13 mouse cellular contexts compared by ENCODE assay signal in genomic region chr15:84724199-84724598, GRCm38 (mm10). TPM values are rescaled to one million over a fixed set of nuclear protein-coding genes. Genes with fewer than 3 reads are reported as not detected.
DNase-seq lines count a peak whose midpoint lies in the region; ATAC-seq lines count a peak whose summit lies in the region.
"Had no signal": no experiment of that assay in that cellular context is flagged by ENCODE, and none has a peak within 500 bp of the region (broad histone marks: within the 10 kb centered on the region; RNA-seq: fewer than 3 reads in every experiment).

No protein-coding gene starts in this region.

- no peak overlapping the region for H3K27ac ChIP-seq in embryonic facial prominence, embryonic 10.5 days (replicated peaks)
- peak overlapping the region; percentile 24; the same call in 1 of the 2 replicates for H3K27ac ChIP-seq in intestine, embryonic 15.5 days
- H3K27ac ChIP-seq: embryonic facial prominence, embryonic 13.5 days; heart, adult 2 months; liver, embryonic 12.5 days; neural tube, embryonic 15.5 days had no signal

- WGBS in embryonic facial prominence, embryonic 10.5 days: 59% methylated on average over 4 of the region's 4 CpGs
- WGBS in intestine, embryonic 15.5 days: 55% methylated on average over 4 of the region's 4 CpGs
- 23% methylated on average over 4 of the region's 4 CpGs for WGBS in large intestine, adult 2 months

- no peaks in the 10 kb centered on the region for H3K9me3 ChIP-seq in embryonic facial prominence, embryonic 10.5 days
- no peaks in the 10 kb centered on the region for H3K9me3 ChIP-seq in intestine, embryonic 15.5 days
- H3K9me3 ChIP-seq: embryonic facial prominence, embryonic 13.5 days; liver, embryonic 12.5 days; neural tube, embryonic 15.5 days had no signal

- DNase-seq in embryonic facial prominence, embryonic 10.5 days (ENCODE audit: low spot score): peak; percentile 37
- DNase-seq in large intestine, adult 2 months (ENCODE audit: low read depth, low spot score): peak; percentile 68
- peak; percentile 84 for DNase-seq in lung, postnatal 36 days
- no peak for DNase-seq in adrenal gland, adult 2 months
- DNase-seq in layer of hippocampus, postnatal 10 days (ENCODE audit: low spot score in 2 of 2): no peak
- no peak for DNase-seq in layer of hippocampus, postnatal 36 days
- DNase-seq: cerebellum, postnatal 10 days; heart, adult 2 months had no signal

- peaks cover 33% of the 10 kb centered on the region for H3K4me1 ChIP-seq in embryonic facial prominence, embryonic 10.5 days
- peaks cover 36% of the 10 kb centered on the region for H3K4me1 ChIP-seq in intestine, embryonic 15.5 days (replicated peaks)

- H3K9ac ChIP-seq in intestine, embryonic 15.5 days: no peak overlapping the region
- H3K9ac ChIP-seq: embryonic facial prominence, embryonic 13.5 days; liver, embryonic 12.5 days; neural tube, embryonic 15.5 days had no signal

- H3K36me3 ChIP-seq in embryonic facial prominence, embryonic 10.5 days (replicated peaks): no peaks in the 10 kb centered on the region
- H3K36me3 ChIP-seq in intestine, embryonic 15.5 days: no peaks in the 10 kb centered on the region
- H3K36me3 ChIP-seq: embryonic facial prominence, embryonic 13.5 days; liver, embryonic 12.5 days; neural tube, embryonic 15.5 days had no signal

- H3K27me3 ChIP-seq in embryonic facial prominence, embryonic 10.5 days (replicated peaks; ENCODE audit: low read depth, poor library complexity, severe bottlenecking): peaks cover 29% of the 10 kb centered on the region
- no peaks in the 10 kb centered on the region for H3K27me3 ChIP-seq in intestine, embryonic 15.5 days (replicated peaks)

- H3K4me3 ChIP-seq in embryonic facial prominence, embryonic 10.5 days: no peak overlapping the region
- H3K4me3 ChIP-seq in intestine, embryonic 15.5 days (replicated peaks): no peak overlapping the region
- H3K4me3 ChIP-seq: embryonic facial prominence, embryonic 13.5 days; heart, adult 2 months; liver, embryonic 12.5 days; neural tube, embryonic 15.5 days had no signal

- H3K4me2 ChIP-seq in intestine, embryonic 15.5 days (replicated peaks): no peak overlapping the region
- H3K4me2 ChIP-seq: embryonic facial prominence, embryonic 13.5 days; liver, embryonic 12.5 days; neural tube, embryonic 15.5 days had no signal

- ATAC-seq in intestine, embryonic 15.5 days: peak; percentile 64
- ATAC-seq in megakaryocyte-erythroid progenitor cell, adult 5-6 weeks (replicated peaks; ENCODE audit: low FRiP score, low TSS enrichment, poor library complexity, severe bottlenecking): no peak
- ATAC-seq: liver, embryonic 12.5 days had no signal

RNA-seq across cellular contexts. Expression of gene Arhgap8, which starts 4.3 kb away (rescaled TPM):
- 5.9 and 6.6 TPM in 2 replicates for polyA plus RNA-seq in embryonic facial prominence, embryonic 10.5 days (2016; fragmentation: Nextera tagmentation; extraction: Ambion mirVana)
- 12.5 and 14.1 TPM in 2 replicates for polyA plus RNA-seq in intestine, embryonic 15.5 days (2015; fragmentation: Nextera tagmentation; extraction: Ambion mirVana)
- polyA plus RNA-seq in large intestine, adult 2 months (2012; rRNA removed): 5.6 and 9.3 TPM in 2 replicates
- total RNA-seq in adrenal gland, adult 2 months (2021): under 1 TPM; 0.43 to 0.93 TPM
- 0.90 and 1.00 TPM in 2 replicates for polyA plus RNA-seq in adrenal gland, adult 2 months (2012; rRNA removed)
- total RNA-seq in megakaryocyte-erythroid progenitor cell, adult 5-6 weeks (2014; fragmentation: Nextera tagmentation): not detected in 2 replicates
- not detected in 2 replicates for total RNA-seq in megakaryocyte-erythroid progenitor cell, adult 5-6 weeks (2017)
- total RNA-seq in layer of hippocampus, postnatal 10 days (2021): under 1 TPM; 0.27 to 0.89 TPM
- under 1 TPM in 1 of 2 experiments, not detected in 1; 0.42 TPM for total RNA-seq in layer of hippocampus, postnatal 36 days (2021)

RNA-seq across cellular contexts. Expression of gene Prr5, which starts 54.8 kb away (rescaled TPM):
- polyA plus RNA-seq in embryonic facial prominence, embryonic 10.5 days (2016; fragmentation: Nextera tagmentation; extraction: Ambion mirVana): 16.2 and 17.7 TPM in 2 replicates
- 65.4 and 71.3 TPM in 2 replicates for polyA plus RNA-seq in intestine, embryonic 15.5 days (2015; fragmentation: Nextera tagmentation; extraction: Ambion mirVana)
- 52.4 and 54.3 TPM in 2 replicates for polyA plus RNA-seq in large intestine, adult 2 months (2012; rRNA removed)
- 1 to 10 TPM; 7.0 to 9.4 TPM for total RNA-seq in adrenal gland, adult 2 months (2021)
- polyA plus RNA-seq in adrenal gland, adult 2 months (2012; rRNA removed): 15.7 and 26.7 TPM in 2 replicates
- 1.2 TPM in 1 of 2 replicates, not detected in the other for total RNA-seq in megakaryocyte-erythroid progenitor cell, adult 5-6 weeks (2014; fragmentation: Nextera tagmentation)
- total RNA-seq in megakaryocyte-erythroid progenitor cell, adult 5-6 weeks (2017): 0.34 and 0.85 TPM in 2 replicates
- 10 to 100 TPM; 18.6 to 20.6 TPM for total RNA-seq in layer of hippocampus, postnatal 10 days (2021)
- total RNA-seq in layer of hippocampus, postnatal 36 days (2021): 10 to 100 TPM; 10.6 to 17.3 TPM

Comparison
In these comparisons a context has a peak if more than half of its experiments do, and no peak if none do; other contexts are left out.
1. DNase-seq: peak in embryonic facial prominence, embryonic 10.5 days (single experiment), large intestine, adult 2 months (single experiment) and lung, postnatal 36 days (single experiment); none in adrenal gland, adult 2 months (single experiment), layer of hippocampus, postnatal 10 days (0 of 2) and layer of hippocampus, postnatal 36 days (0 of 2).